Mouse (Mus musculus) WW6 (cell line): ENCODE results near the gene Cyb5r4.
A peak's percentile ranks its signal among the peaks of the same experiment; 100 is the strongest.
"Not testable (repeated sequence)": the region's sequence is repeated elsewhere in the genome, so short reads cannot be mapped to it uniquely, and the experiment has no call there.

Experiments
- DNase-seq: peaks from one replicate; pipeline ENCODE4 v3.0.0-alpha.2; 2013; ENCODE audit warnings: low read depth, low spot score

The Cyb5r4 gene

GRCm38 (mm10) chr9:87021778-87022523 is at the start of gene Cyb5r4:
TSS of gene Cyb5r4 (plus strand) at chr9:87022014.
- DNase-seq = peak; percentile 89

GRCm38 (mm10) chr9:86972471-86972870 is 49.3 kb upstream of the Cyb5r4 start:
- DNase-seq = not testable (repeated sequence)

- DNase-seq = no peak
These were observed 48.3 kb upstream of the Cyb5r4 start for GRCm38 (mm10) chr9:86973562-86973961.

- DNase-seq = no peak
These were observed 44.9 kb upstream of the Cyb5r4 start for GRCm38 (mm10) chr9:86976896-86977295.

GRCm38 (mm10) chr9:86978257-86978907 is 43.4 kb upstream of the Cyb5r4 start:
- DNase-seq = no peak

GRCm38 (mm10) chr9:86980048-86980447 is 41.8 kb upstream of the Cyb5r4 start:
- DNase-seq = no peak

GRCm38 (mm10) chr9:86980942-86981341 is 40.9 kb upstream of the Cyb5r4 start:
- no peak for DNase-seq

GRCm38 (mm10) chr9:86981551-86981950 is 40.3 kb upstream of the Cyb5r4 start:
- no peak for DNase-seq

- DNase-seq = no peak
These were observed 37.2 kb upstream of the Cyb5r4 start for GRCm38 (mm10) chr9:86984583-86984982.

GRCm38 (mm10) chr9:86985105-86985504 is 36.7 kb upstream of the Cyb5r4 start:
- DNase-seq = no peak

GRCm38 (mm10) chr9:86986703-86987296 is 35.0 kb upstream of the Cyb5r4 start:
- no peak for DNase-seq

- DNase-seq = no peak
These were observed 32.0 kb upstream of the Cyb5r4 start for GRCm38 (mm10) chr9:86989822-86990221.

GRCm38 (mm10) chr9:86991758-86992157 is 30.1 kb upstream of the Cyb5r4 start:
- DNase-seq = no peak

GRCm38 (mm10) chr9:86997046-86997691 is 24.6 kb upstream of the Cyb5r4 start:
- no peak for DNase-seq

- no peak for DNase-seq
These were observed 21.7 kb upstream of the Cyb5r4 start for GRCm38 (mm10) chr9:86999956-87000582.

GRCm38 (mm10) chr9:87004701-87005434 is 16.9 kb upstream of the Cyb5r4 start:
- no peak for DNase-seq

- DNase-seq = no peak
These were observed 16.4 kb upstream of the Cyb5r4 start for GRCm38 (mm10) chr9:87005435-87005779.

GRCm38 (mm10) chr9:87008507-87008906 is 13.3 kb upstream of the Cyb5r4 start:
- no peak for DNase-seq

GRCm38 (mm10) chr9:87008919-87009318 is 12.9 kb upstream of the Cyb5r4 start:
- DNase-seq = no peak

- DNase-seq = no peak
These were observed 6.4 kb upstream of the Cyb5r4 start, which contains the start of gene Ripply2 for GRCm38 (mm10) chr9:87015288-87015937. TSS of gene Ripply2 (plus strand) at chr9:87015537.

GRCm38 (mm10) chr9:87015938-87016294 is 5.9 kb upstream of the Cyb5r4 start:
- DNase-seq = no peak
